Mouse (Mus musculus) CD4-positive, CD25-positive, alpha-beta regulatory T cell, adult 9 weeks (primary cell): Measurements from ENCODE around the gene Adamtsl3. TPM values are rescaled to one million over a fixed set of nuclear protein-coding genes. Genes with fewer than 3 reads are reported as not detected.

Experiments
- polyA plus RNA-seq: library from polyadenylated mRNA; unstranded; fragments of 100-300 nt; shearing (Covaris generic); gene quantifications from one replicate; pipeline ENCODE4 v1.2.1, GENCODE M21; 2017

Gene Adamtsl3
- 0.12 TPM for polyA plus RNA-seq

GRCm38 (mm10) chr7:82335211-82336121 lies at the start of gene Adamtsl3:
Gene Adamtsl3 (plus strand): TSS chr7:82335694.

DNA sequence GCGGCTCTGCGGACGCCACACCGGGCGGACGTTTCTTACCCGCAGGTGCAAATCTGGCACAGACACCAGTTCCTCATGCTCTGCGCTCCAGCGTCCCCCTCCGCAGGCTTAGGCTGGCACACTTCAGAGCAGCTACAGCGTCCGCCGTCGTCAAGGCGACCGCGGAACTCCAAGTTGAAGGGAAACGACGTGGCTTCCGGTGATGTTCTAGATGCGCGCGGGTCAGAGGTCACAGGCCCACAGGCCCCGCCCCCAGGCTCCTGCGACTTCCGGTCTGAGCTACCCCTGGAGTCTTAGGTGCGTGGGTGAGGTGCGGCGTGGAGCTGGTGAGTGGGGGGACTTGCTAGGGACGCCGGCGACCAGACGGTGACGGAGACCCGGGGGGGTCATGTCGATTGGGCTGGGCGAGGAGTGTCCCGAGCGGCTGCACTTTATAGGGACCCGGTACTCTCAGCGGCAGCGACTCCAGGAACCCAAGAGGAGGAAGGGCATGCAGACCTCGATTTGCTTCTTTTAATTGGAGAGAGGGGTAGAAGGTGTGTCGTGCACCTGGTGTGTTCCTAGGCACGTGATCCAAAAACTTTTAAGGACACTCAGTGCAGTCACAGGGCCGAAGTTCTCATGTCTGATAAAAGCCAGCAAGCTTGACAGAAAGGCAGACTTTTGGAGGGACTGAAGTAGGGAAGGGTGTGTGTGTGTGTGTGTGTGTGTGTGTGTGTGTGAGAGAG lies 313.0 kb downstream of the Adamtsl3 start, which contains the start of the genes Saxo2 and Efl1:
Gene Saxo2, minus strand, starts transcription at position 176 of the 728 bp plus-strand sequence.
Gene Efl1, plus strand, starts transcription at position 262 of the 728 bp plus-strand sequence.

Other genes with a start within 250 kb of the Adamtsl3 start
- 3.6 TPM for gene Sh3gl3, start 161.9 kb upstream of the Adamtsl3 start, polyA plus RNA-seq